Mouse (Mus musculus) kidney, adult 11 months (tissue): ENCODE data around the gene Ush2a.

Experiments used
- DNase-seq: peaks from one replicate; pipeline ENCODE4 v3.0.0; 2022

Ush2a gene

GRCm38 (mm10) chr1:188551802-188552201 lies 290.0 kb downstream of the Ush2a start:
- no peak for DNase-seq

DNA sequence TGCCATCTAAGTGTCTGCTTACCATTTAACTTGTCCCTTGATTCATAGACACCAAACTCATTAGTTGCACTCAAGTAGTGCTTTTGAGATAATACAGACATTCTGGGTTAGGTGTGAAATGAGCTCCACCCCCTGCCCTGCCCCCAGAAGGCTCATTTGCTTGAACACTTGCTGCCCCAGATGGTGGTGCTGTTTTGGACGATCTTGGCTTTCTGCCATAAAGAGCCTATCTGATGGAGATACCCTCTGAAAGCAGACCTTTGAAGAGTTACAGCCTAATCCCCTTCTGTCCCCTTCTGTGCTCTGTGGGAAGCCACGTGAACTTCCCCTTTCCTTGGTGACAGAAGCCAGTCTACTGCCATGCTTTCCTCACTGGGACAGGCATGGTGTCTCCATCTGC lies 297.1 kb downstream of the Ush2a start:
- no peak for DNase-seq

GRCm38 (mm10) chr1:188566229-188566628 lies 304.4 kb downstream of the Ush2a start:
- no peak for DNase-seq

GRCm38 (mm10) chr1:188567486-188567885 lies 305.7 kb downstream of the Ush2a start:
- DNase-seq: no peak

DNA sequence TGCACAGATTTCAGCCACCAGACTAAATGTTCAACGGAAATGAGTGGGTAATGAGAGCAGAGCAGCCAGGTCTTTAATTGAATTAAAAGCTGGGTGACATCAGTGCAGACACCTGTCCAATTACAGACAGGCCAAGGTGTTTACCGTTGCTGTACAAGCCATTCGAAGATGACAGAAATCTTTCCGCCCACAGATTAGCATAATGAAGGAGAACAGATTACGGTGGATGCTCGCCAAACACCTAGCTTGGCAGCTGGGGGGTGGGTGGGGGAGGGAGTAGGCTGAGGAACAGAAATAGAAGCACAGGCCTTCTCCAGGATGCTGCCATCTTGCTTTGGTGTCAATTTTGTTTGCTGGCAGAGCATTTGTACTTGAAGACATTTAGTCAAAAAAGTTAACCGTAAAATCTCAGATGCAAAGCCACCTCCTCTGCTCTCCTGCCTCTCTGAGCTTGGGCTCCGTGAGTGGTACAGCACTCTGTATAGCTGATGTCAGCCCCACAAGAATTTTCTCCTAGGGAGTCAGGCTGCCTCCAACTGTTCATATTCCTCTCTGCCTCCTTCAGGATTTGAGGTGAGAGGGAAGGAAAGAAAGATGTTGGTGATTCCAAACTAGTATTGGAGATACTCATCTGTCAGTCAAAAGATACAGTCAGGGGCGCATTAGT lies 306.6 kb downstream of the Ush2a start:
- no peak for DNase-seq

GRCm38 (mm10) chr1:188576246-188576747 lies 314.5 kb downstream of the Ush2a start:
- no peak for DNase-seq

DNA sequence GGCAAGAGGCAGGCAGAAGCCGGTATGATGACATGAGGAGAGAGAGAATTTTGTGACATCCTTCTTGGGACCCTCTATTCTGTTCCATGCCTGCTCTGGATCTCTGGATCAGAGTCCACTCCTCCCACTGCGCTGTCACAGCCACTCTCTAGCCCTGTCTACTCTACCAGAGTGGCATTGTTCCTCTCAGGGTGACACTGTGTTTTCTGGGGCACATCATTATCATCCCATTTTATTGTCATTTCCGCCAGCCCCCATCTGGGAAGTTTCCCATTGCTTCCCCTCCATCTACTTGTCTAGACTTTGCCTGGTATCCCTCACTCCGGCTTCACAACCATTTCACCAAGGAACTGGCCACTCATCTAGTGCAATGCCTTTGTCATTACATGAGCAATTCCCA lies 315.6 kb downstream of the Ush2a start:
- DNase-seq: no peak

GRCm38 (mm10) chr1:188581136-188581535 lies 319.3 kb downstream of the Ush2a start:
- no peak for DNase-seq

- DNase-seq: no peak
These were observed 333.4 kb downstream of the Ush2a start for GRCm38 (mm10) chr1:188595251-188595650.

GRCm38 (mm10) chr1:188598052-188598451 lies 336.2 kb downstream of the Ush2a start:
- no peak for DNase-seq

- DNase-seq: no peak
These were observed 337.3 kb downstream of the Ush2a start for GRCm38 (mm10) chr1:188599134-188599533.

DNA sequence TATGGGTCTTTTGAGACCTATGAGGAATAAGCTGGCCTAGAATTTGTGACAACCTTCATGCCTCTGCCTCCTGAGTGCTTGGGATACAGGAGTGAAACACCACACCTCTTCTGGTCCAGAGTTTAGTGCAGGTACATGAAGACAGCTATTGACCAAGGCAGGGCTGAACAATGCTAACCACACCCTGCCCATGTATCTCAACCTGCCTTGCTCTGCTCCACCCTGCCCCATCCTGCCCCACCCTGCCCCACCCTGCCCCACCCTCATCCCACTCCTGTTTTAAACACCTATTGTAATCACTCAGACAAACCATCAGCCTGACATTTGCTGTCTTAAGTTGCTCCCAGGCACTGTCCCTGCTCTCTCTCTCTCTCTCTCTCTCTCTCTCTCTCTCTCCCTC lies 344.6 kb downstream of the Ush2a start:
- no peak for DNase-seq

- no peak for DNase-seq
These were observed 354.7 kb downstream of the Ush2a start for GRCm38 (mm10) chr1:188616547-188616946.

DNA sequence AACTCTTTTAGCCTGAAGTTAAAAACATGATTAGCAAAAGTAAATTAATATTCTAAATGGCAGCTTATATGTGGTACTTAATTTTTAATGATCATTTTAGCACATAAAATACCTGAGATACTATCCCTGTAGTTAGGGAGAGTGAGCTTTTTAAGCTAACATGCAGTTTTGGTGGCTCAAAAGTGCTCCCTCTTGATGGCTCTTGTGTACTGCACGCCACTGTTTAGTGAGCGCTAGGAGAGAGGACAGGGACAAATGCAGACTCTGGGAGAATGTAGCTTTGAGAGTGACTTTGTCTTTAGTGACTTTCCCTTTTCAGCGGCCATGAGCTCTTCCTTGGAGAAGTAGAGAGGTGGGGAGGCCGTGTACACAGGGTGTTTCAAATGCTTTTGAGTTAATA lies 371.9 kb downstream of the Ush2a start:
- no peak for DNase-seq

- DNase-seq: no peak
These were observed 377.8 kb downstream of the Ush2a start for GRCm38 (mm10) chr1:188639666-188640065.

GRCm38 (mm10) chr1:188643156-188643555 lies 381.3 kb downstream of the Ush2a start:
- no peak for DNase-seq

DNA sequence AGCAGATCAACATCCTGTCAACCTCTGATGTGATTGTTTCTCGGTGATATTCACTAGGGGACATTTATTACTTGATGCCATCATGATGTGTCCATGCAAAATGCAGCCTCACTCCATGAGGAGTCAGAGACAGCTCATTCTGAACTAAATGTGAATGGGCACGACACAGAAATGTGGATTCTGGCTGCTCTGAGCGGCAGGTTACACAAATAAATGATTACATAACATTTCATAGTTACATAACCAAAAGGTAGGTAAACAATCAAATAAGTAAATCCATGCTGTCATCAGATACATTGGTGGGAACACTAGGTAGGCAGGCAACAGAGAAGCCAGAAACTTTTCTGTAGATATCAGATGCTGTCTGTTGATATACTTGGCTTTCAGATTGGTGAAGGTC lies 391.2 kb downstream of the Ush2a start:
- DNase-seq: no peak

DNA sequence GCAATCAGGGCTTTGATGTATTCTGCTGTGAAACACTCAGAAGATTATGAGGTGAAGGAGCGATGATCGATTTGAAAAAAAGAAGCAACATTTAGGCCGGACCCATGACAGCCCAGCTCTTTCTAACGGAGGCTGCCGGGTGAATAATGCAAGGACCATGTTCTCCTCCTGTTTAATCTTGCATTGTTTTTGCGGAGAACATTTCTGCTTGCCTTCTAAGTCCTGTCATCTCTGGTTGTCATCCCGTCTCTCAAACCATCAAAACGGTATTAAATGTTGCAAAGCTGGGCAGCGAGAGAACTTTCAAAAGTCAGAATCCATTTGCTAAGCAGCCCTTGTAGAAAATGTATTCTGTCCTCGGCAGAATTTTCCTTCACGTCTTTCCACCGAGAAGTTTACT lies 394.3 kb downstream of the Ush2a start:
- no peak for DNase-seq

GRCm38 (mm10) chr1:188659159-188659558 lies 397.3 kb downstream of the Ush2a start:
- no peak for DNase-seq

GRCm38 (mm10) chr1:188660339-188660738 lies 398.5 kb downstream of the Ush2a start:
- DNase-seq: no peak

- DNase-seq: no peak
These were observed 399.1 kb downstream of the Ush2a start for GRCm38 (mm10) chr1:188660882-188661281.

DNA sequence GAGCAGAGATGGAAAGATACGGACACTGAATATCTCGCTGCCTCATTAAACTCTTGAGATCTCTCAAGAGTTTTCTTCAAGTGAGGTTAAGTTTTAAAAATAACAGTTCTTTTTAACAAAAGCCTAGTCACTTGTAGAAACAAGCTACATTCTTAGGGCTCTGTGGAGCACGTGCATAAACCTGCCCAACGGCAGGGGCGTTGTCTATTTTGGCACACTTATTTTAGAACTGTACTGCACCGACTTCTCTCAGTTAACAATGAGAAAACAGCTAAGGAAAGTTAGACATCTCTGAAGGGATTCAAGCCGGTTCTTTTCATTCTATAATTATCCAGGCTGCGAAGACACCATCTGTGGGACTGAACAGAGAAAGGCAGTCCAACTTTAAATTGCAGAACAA lies 405.6 kb downstream of the Ush2a start:
- no peak for DNase-seq

- no peak for DNase-seq
These were observed 406.7 kb downstream of the Ush2a start for GRCm38 (mm10) chr1:188668513-188668912.

- no peak for DNase-seq
These were observed 411.0 kb downstream of the Ush2a start for GRCm38 (mm10) chr1:188672871-188673270.
